Comparison of ENCODE assay signal across 33 mouse cellular contexts in the genomic region with DNA sequence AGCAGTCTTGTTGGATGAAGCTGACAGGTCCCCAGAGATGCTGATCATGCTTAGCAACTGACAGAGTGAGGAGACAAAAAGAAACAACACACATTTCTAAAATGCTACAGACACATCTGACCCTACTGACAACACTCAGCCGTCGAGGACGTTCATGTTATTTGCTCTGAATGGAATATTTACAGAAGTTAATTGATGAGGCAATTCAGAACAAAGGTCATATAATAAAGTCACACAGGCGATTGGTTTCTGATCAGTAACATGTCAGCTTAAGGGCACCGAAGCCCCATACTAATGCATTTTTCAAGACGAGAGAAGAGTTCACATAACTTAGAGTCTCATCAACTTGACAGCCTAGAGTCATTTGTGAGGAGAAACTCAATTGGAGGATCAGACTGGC. TPM values are rescaled to one million over a fixed set of nuclear protein-coding genes. Genes with fewer than 3 reads are reported as not detected.
"Had no signal": no experiment of that assay in that cellular context is flagged by ENCODE, and none has a peak within 500 bp of the region (broad histone marks: within the 10 kb centered on the region; RNA-seq: fewer than 3 reads in every experiment).

No protein-coding gene starts in this region.

- H3K27me3 ChIP-seq: embryonic facial prominence, embryonic 12.5 days; embryonic facial prominence, embryonic 15.5 days; forebrain, embryonic 15.5 days had no signal

- H3K9ac ChIP-seq: embryonic facial prominence, embryonic 12.5 days; embryonic facial prominence, embryonic 13.5 days; embryonic facial prominence, embryonic 15.5 days; forebrain, embryonic 12.5 days; forebrain, embryonic 13.5 days; forebrain, embryonic 15.5 days; forebrain, postnatal 0 days had no signal

- H3K9me3 ChIP-seq: embryonic facial prominence, embryonic 10.5 days; embryonic facial prominence, embryonic 12.5 days; embryonic facial prominence, embryonic 13.5 days; embryonic facial prominence, embryonic 15.5 days; forebrain, embryonic 10.5 days; forebrain, embryonic 12.5 days; forebrain, embryonic 13.5 days; forebrain, embryonic 15.5 days had no signal

- H3K36me3 ChIP-seq: embryonic facial prominence, embryonic 10.5 days; embryonic facial prominence, embryonic 12.5 days; embryonic facial prominence, embryonic 13.5 days; embryonic facial prominence, embryonic 15.5 days; forebrain, embryonic 10.5 days; forebrain, embryonic 12.5 days; forebrain, embryonic 15.5 days had no signal

- H3K27ac ChIP-seq: embryonic facial prominence, embryonic 10.5 days; embryonic facial prominence, embryonic 12.5 days; embryonic facial prominence, embryonic 13.5 days; embryonic facial prominence, embryonic 15.5 days; forebrain, embryonic 10.5 days; forebrain, embryonic 12.5 days; forebrain, embryonic 13.5 days; forebrain, embryonic 15.5 days; gastrocnemius, adult 2 months; heart, adult 2 months had no signal

- ATAC-seq: forebrain, embryonic 13.5 days; forebrain, embryonic 14.5 days; forebrain, embryonic 15.5 days; forebrain, embryonic 16.5 days; forebrain, postnatal 0 days had no signal

- H3K4me1 ChIP-seq: embryonic facial prominence, embryonic 12.5 days had no signal

- H3K4me2 ChIP-seq: embryonic facial prominence, embryonic 12.5 days; embryonic facial prominence, embryonic 13.5 days; embryonic facial prominence, embryonic 15.5 days; forebrain, embryonic 12.5 days; forebrain, embryonic 13.5 days; forebrain, embryonic 15.5 days had no signal

- DNase-seq: cerebellum, adult 8-10 months; cerebellum, adult 9-10 months; cerebellum, adult 9-11 months; cerebellum, postnatal 10 days; cerebellum, postnatal 14 days; cerebellum, postnatal 25 days; cerebellum, postnatal 36 days; embryo, embryonic 11 days; forebrain, postnatal 0 days; gastrocnemius, adult 2 months; gastrocnemius, postnatal 10 days; gastrocnemius, postnatal 14 days; gastrocnemius, postnatal 25 days; gastrocnemius, postnatal 36 days; heart, adult 18-20 months; heart, adult 2 months had no signal

- H3K4me3 ChIP-seq: embryonic facial prominence, embryonic 10.5 days; embryonic facial prominence, embryonic 12.5 days; embryonic facial prominence, embryonic 13.5 days; embryonic facial prominence, embryonic 15.5 days; erythroblast, embryonic 14.5 days; forebrain, embryonic 10.5 days; forebrain, embryonic 12.5 days; forebrain, embryonic 13.5 days; forebrain, embryonic 15.5 days; gastrocnemius, adult 2 months; heart, adult 2 months had no signal

RNA-seq across cellular contexts. Expression of gene Ttll8, which starts 58.3 kb away (rescaled TPM):
- total RNA-seq: common myeloid progenitor, adult 5-6 weeks; gastrocnemius, adult 18-20 months; gastrocnemius, adult 2 months; gastrocnemius, adult 8-10 months; gastrocnemius, postnatal 10 days; gastrocnemius, postnatal 14 days; gastrocnemius, postnatal 25 days; gastrocnemius, postnatal 36 days; granulocyte monocyte progenitor cell, adult 5-6 weeks; heart, adult 18-20 months; heart, adult 2 months; heart, adult 8-10 months had no signal
- polyA plus RNA-seq: embryonic facial prominence, embryonic 10.5 days; embryonic facial prominence, embryonic 11.5 days; embryonic facial prominence, embryonic 12.5 days; embryonic facial prominence, embryonic 13.5 days; erythroblast, embryonic 14.5 days; forebrain, embryonic 10.5 days; forebrain, embryonic 13.5 days; forebrain, embryonic 15.5 days had no signal
